In the genomic region with DNA sequence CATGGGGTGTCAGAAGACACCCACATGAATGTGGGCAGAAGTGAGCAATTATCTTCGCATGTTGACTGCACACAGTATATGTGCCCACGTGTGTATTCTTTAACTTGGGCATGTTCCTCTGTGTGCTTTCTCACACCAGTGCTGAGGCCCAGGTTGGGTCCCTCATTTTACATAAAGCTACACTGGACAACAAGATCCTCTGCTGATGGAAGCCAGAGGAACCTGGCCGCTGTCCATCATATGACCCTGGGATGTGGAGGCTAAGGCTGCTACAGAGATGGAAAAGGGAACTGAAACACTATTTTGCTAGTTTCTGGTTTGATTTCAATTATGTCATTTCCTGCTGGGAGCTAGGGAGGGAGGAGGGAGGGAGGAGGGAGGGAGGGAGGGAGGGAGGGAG, we compare ENCODE assay signal across 8 mouse cellular contexts.
DNase-seq lines count a peak whose midpoint lies in the region; ATAC-seq lines count a peak whose summit lies in the region.

No protein-coding gene starts in this region.

- H3K4me3 ChIP-seq in heart, embryonic 11.5 days (ENCODE audit: low read depth, low read length): no peak overlapping the region

- H3K27ac ChIP-seq in heart, embryonic 11.5 days (ENCODE audit: low read depth, low read length): peak overlapping the region; percentile 15; the same call in 1 of the 2 replicates

- H3K4me1 ChIP-seq in heart, embryonic 11.5 days (ENCODE audit: control insufficient read depth, insufficient read depth, low read length): peaks cover 72% of the 10 kb centered on the region

- H3K27me3 ChIP-seq in heart, embryonic 11.5 days (ENCODE audit: control insufficient read depth, insufficient read depth, low read length): no peaks in the 10 kb centered on the region

- H3K36me3 ChIP-seq in heart, embryonic 11.5 days (ENCODE audit: control insufficient read depth, insufficient read depth, low read length): no peaks in the 10 kb centered on the region

- peak; percentile 37 to 59 for DNase-seq in adrenal gland, adult (ENCODE audit: inconsistent age in 2 of 2, low spot score in 1 of 2)
- no peak for DNase-seq in adrenal gland, adult 18-20 months (ENCODE audit: low spot score in 2 of 2)
- peak; percentile 37 for DNase-seq in layer of hippocampus, adult 11-12 months (ENCODE audit: low spot score)
- DNase-seq in layer of hippocampus, postnatal 25 days (ENCODE audit: extremely low spot score in 1 of 2, low spot score in 1 of 2): no peak
- DNase-seq in thymus, postnatal 4 days: no peak

- H3K9ac ChIP-seq in heart, embryonic 11.5 days (ENCODE audit: low read depth, low read length): no peak overlapping the region

- no peak for ATAC-seq in heart, embryonic 11.5 days (replicated peaks; ENCODE audit: insufficient number of reproducible peaks, low FRiP score, low TSS enrichment)
- peak; percentile 81 for ATAC-seq in monocyte, adult 5-6 weeks (replicated peaks; ENCODE audit: insufficient number of reproducible peaks, low FRiP score, low TSS enrichment, poor library complexity, severe bottlenecking)
- no peak for ATAC-seq in frontal cortex, adult (ENCODE audit: low TSS enrichment)

- 83% methylated on average over 3 of the region's 3 CpGs for WGBS in heart, embryonic 11.5 days (ENCODE audit: insufficient replicate concordance)

- no peak overlapping the region for H3K4me2 ChIP-seq in heart, embryonic 11.5 days

- no peaks in the 10 kb centered on the region for H3K9me3 ChIP-seq in heart, embryonic 11.5 days (replicated peaks; ENCODE audit: control insufficient read depth, low read length)

Comparison
In these comparisons a context has a peak if more than half of its experiments do, and no peak if none do; other contexts are left out.
1. DNase-seq: peak in adrenal gland, adult (2 of 2) and layer of hippocampus, adult 11-12 months (single experiment); none in adrenal gland, adult 18-20 months (0 of 2), layer of hippocampus, postnatal 25 days (0 of 2) and thymus, postnatal 4 days (single experiment).